Mouse (Mus musculus) heart, embryonic 15.5 days (tissue): Measurements from ENCODE around the gene Tctex1d4. TPM values are rescaled to one million over a fixed set of nuclear protein-coding genes. Genes with fewer than 3 reads are reported as not detected.
A peak's percentile ranks its signal among the peaks of the same experiment; 100 is the strongest.

ENCODE experiments used
- ATAC-seq: fragments of 200-750 bp; cut with Nextera tagmentation; replicated peaks from 2 replicates; pipeline ENCODE4 v1.8.0; 2017; ENCODE audit warnings: low read depth, moderate TSS enrichment; ENCODE audit not compliant: insufficient number of reproducible peaks, insufficient read depth, low FRiP score
- H3K27ac ChIP-seq: fragments of 300-500 bp; sonication (generic); 2 replicates; pipeline ENCODE4 v1.5.1; 2015; ENCODE audit warnings: mild to moderate bottlenecking, inconsistent platforms
- H3K27me3 ChIP-seq: fragments of 300-500 bp; sonication (generic); 2 replicates; pipeline ENCODE4 v1.6.1; 2015; ENCODE audit warnings: inconsistent platforms
- H3K36me3 ChIP-seq: fragments of 300-500 bp; sonication (generic); 2 replicates; pipeline ENCODE4 v1.6.1; 2015; ENCODE audit warnings: mild to moderate bottlenecking, inconsistent platforms
- H3K4me1 ChIP-seq: fragments of 300-500 bp; sonication (generic); replicated peaks from 2 replicates; pipeline ENCODE4 v1.6.1; 2015; ENCODE audit warnings: inconsistent platforms
- H3K4me2 ChIP-seq: fragments of 300-500 bp; sonication (generic); 2 replicates; pipeline ENCODE4 v1.6.1; 2015; ENCODE audit warnings: inconsistent platforms, mild to moderate bottlenecking, moderate library complexity
- H3K4me3 ChIP-seq: fragments of 300-500 bp; sonication (generic); 2 replicates; pipeline ENCODE4 v1.5.1; 2015; ENCODE audit warnings: mild to moderate bottlenecking, inconsistent platforms
- H3K9ac ChIP-seq: fragments of 300-500 bp; sonication (generic); 2 replicates; pipeline ENCODE4 v1.6.1; 2015; ENCODE audit warnings: mild to moderate bottlenecking, inconsistent platforms
- H3K9me3 ChIP-seq: fragments of 300-500 bp; sonication (generic); replicated peaks from 2 replicates; pipeline ENCODE4 v1.6.1; 2016; ENCODE audit warnings: inconsistent platforms
- WGBS: fragments of 180-500 bp; shearing (Covaris S2); methylation state at CpG from one replicate; pipeline ENCODE4 v1.1.7; 2015; ENCODE audit warnings: mixed read lengths; 5-methylcytosine and 5-hydroxymethylcytosine counted together
- polyA plus RNA-seq: library from polyadenylated mRNA; unstranded; fragments of >200 nt; fragmentation: Nextera tagmentation; extraction: Ambion mirVana; gene quantifications from 2 replicates; pipeline ENCODE4 v1.2.1, GENCODE M21; 2015

The Tctex1d4 gene
- polyA plus RNA-seq, 1 experiment from 2014 or later: not detected

GRCm38 (mm10) chr4:117131890-117132793 lies 5.5 kb downstream of the Tctex1d4 start:
- Histone ChIP-seq H3K9ac (no peak overlapping the region), H3K36me3 (no peaks in the 10 kb centered on the region; the same call in 1 of the 2 replicates), H3K4me3 (peak overlapping the region; percentile 79), H3K4me2 (peak overlapping the region; percentile 98), H3K27me3 (peaks cover 26% of the 10 kb centered on the region), H3K4me1 (peaks cover 14% of the 10 kb centered on the region), H3K27ac (no peak overlapping the region), H3K9me3 (no peaks in the 10 kb centered on the region)
- ATAC-seq: no peak
- whole genome bisulfite sequencing: 42% methylated on average over 7 of the region's 7 CpGs

- H3K4me2 ChIP-seq: peak overlapping the region; percentile 98
- H3K27me3 ChIP-seq: peaks cover 26% of the 10 kb centered on the region
- 32% methylated on average over 11 of the region's 11 CpGs for WGBS
- peak overlapping the region; percentile 81 for H3K9ac ChIP-seq
- no peak for ATAC-seq
- H3K36me3 ChIP-seq: no peaks in the 10 kb centered on the region; the same call in 1 of the 2 replicates
- peaks cover 14% of the 10 kb centered on the region for H3K4me1 ChIP-seq
- no peak overlapping the region for H3K27ac ChIP-seq
- H3K4me3 ChIP-seq: peak overlapping the region; percentile 79
- H3K9me3 ChIP-seq: no peaks in the 10 kb centered on the region
These were observed 6.2 kb downstream of the Tctex1d4 start for GRCm38 (mm10) chr4:117132794-117133143.

GRCm38 (mm10) chr4:117133366-117133796 lies 6.8 kb downstream of the Tctex1d4 start:
- ATAC-seq: peak; percentile 29; the same call in 1 of the 2 replicates
- no peak overlapping the region for H3K27ac ChIP-seq
- H3K9me3 ChIP-seq: no peaks in the 10 kb centered on the region
- H3K27me3 ChIP-seq: peaks cover 26% of the 10 kb centered on the region
- peak overlapping the region; percentile 81 for H3K9ac ChIP-seq
- peak overlapping the region; percentile 98 for H3K4me2 ChIP-seq
- under 1% methylated on average over 42 of the region's 42 CpGs for WGBS
- H3K4me1 ChIP-seq: peaks cover 14% of the 10 kb centered on the region
- peak overlapping the region; percentile 79 for H3K4me3 ChIP-seq
- no peaks in the 10 kb centered on the region; the same call in 1 of the 2 replicates for H3K36me3 ChIP-seq

- H3K36me3 ChIP-seq: no peaks in the 10 kb centered on the region; the same call in 1 of the 2 replicates
- peak within 1 kb of the TSS; percentile 79 for H3K4me3 ChIP-seq
- peak within 1 kb of the TSS; percentile 98 for H3K4me2 ChIP-seq
- 2% methylated on average over 45 of the region's 48 CpGs for WGBS
- ATAC-seq: peak; percentile 88
- peaks cover 14% of the 10 kb centered on the region for H3K4me1 ChIP-seq
- no peak within 1 kb of the TSS for H3K27ac ChIP-seq
- H3K27me3 ChIP-seq: peaks cover 26% of the 10 kb centered on the region
- peak within 1 kb of the TSS; percentile 81 for H3K9ac ChIP-seq
- H3K9me3 ChIP-seq: no peaks in the 10 kb centered on the region
These were observed 7.4 kb downstream of the Tctex1d4 start, which contains the start of gene Plk3 for GRCm38 (mm10) chr4:117133817-117134600. Gene Plk3, minus strand, starts transcription at chr4:117133963.

- 25% methylated on average over 2 of the region's 2 CpGs for WGBS
- Histone ChIP-seq H3K9me3 (no peaks in the 10 kb centered on the region), H3K4me2 (peak overlapping the region; percentile 98; the same call in 1 of the 2 replicates), H3K27ac (no peak overlapping the region), H3K27me3 (peaks cover 26% of the 10 kb centered on the region), H3K36me3 (no peaks in the 10 kb centered on the region; the same call in 1 of the 2 replicates), H3K4me3 (no peak overlapping the region), H3K4me1 (peaks cover 14% of the 10 kb centered on the region), H3K9ac (no peak overlapping the region)
- ATAC-seq: no peak
These were observed 8.0 kb downstream of the Tctex1d4 start for GRCm38 (mm10) chr4:117134601-117134995.

GRCm38 (mm10) chr4:117136034-117136433 lies 9.4 kb downstream of the Tctex1d4 start:
- H3K9me3 ChIP-seq: no peaks in the 10 kb centered on the region

GRCm38 (mm10) chr4:117138295-117139216 lies 12.0 kb downstream of the Tctex1d4 start:
- H3K9me3 ChIP-seq: no peaks in the 10 kb centered on the region
- ATAC-seq: no peak
- H3K27me3 ChIP-seq: no peaks in the 10 kb centered on the region; the same call in 1 of the 2 replicates
- H3K4me2 ChIP-seq: no peak overlapping the region
- peaks cover 4% of the 10 kb centered on the region; the same call in 1 of the 2 replicates for H3K4me1 ChIP-seq
- no peak overlapping the region for H3K9ac ChIP-seq
- H3K4me3 ChIP-seq: no peak overlapping the region
- H3K27ac ChIP-seq: no peak overlapping the region
- 59% methylated on average over 16 of the region's 17 CpGs for WGBS
- no peaks in the 10 kb centered on the region for H3K36me3 ChIP-seq

More at GRCm38 (mm10) chr4:117136034-117136433, 9.4 kb downstream of the Tctex1d4 start:
- H3K4me2 ChIP-seq: no peak overlapping the region
- 34% methylated on average over 8 of the region's 8 CpGs for WGBS
- no peak for ATAC-seq
- H3K9ac ChIP-seq: no peak overlapping the region
- peaks cover 14% of the 10 kb centered on the region for H3K4me1 ChIP-seq
- H3K27ac ChIP-seq: no peak overlapping the region
- no peak overlapping the region for H3K4me3 ChIP-seq
- H3K36me3 ChIP-seq: no peaks in the 10 kb centered on the region; the same call in 1 of the 2 replicates
- H3K27me3 ChIP-seq: peaks cover 22% of the 10 kb centered on the region

- Histone ChIP-seq H3K27ac (no peak overlapping the region), H3K4me3 (no peak overlapping the region), H3K36me3 (no peaks in the 10 kb centered on the region), H3K4me2 (no peak overlapping the region), H3K9ac (no peak overlapping the region), H3K4me1 (peaks cover 2% of the 10 kb centered on the region; the same call in 1 of the 2 replicates), H3K27me3 (no peaks in the 10 kb centered on the region; the same call in 1 of the 2 replicates), H3K9me3 (no peaks in the 10 kb centered on the region)
- no peak for ATAC-seq
- WGBS: 11% methylated on average over 2 of the region's 2 CpGs
These were observed 12.6 kb downstream of the Tctex1d4 start for GRCm38 (mm10) chr4:117139217-117139612.

- Histone ChIP-seq H3K4me1 (no peaks in the 10 kb centered on the region), H3K4me3 (no peak overlapping the region), H3K4me2 (no peak overlapping the region), H3K36me3 (no peaks in the 10 kb centered on the region), H3K27ac (no peak overlapping the region), H3K27me3 (no peaks in the 10 kb centered on the region; the same call in 1 of the 2 replicates), H3K9ac (no peak overlapping the region), H3K9me3 (no peaks in the 10 kb centered on the region)
- 38% methylated on average over 4 of the region's 4 CpGs for WGBS
- ATAC-seq: no peak
These were observed 14.0 kb downstream of the Tctex1d4 start for GRCm38 (mm10) chr4:117140613-117141012.

GRCm38 (mm10) chr4:117143023-117143422 lies 16.4 kb downstream of the Tctex1d4 start:
- no peaks in the 10 kb centered on the region for H3K36me3 ChIP-seq
- H3K9ac ChIP-seq: no peak overlapping the region
- H3K27ac ChIP-seq: no peak overlapping the region
- no peaks in the 10 kb centered on the region for H3K4me1 ChIP-seq
- ATAC-seq: no peak
- no peaks in the 10 kb centered on the region; the same call in 1 of the 2 replicates for H3K27me3 ChIP-seq
- H3K4me2 ChIP-seq: no peak overlapping the region
- no peak overlapping the region for H3K4me3 ChIP-seq
- H3K9me3 ChIP-seq: no peaks in the 10 kb centered on the region
- WGBS: 44% methylated on average over 7 of the region's 7 CpGs
